Mouse (Mus musculus): Measurements from ENCODE around the gene Filip1. TPM values are rescaled to one million over a fixed set of nuclear protein-coding genes. Genes with fewer than 3 reads are reported as not detected.

Filip1 gene
- total and polyA plus RNA-seq, 3 experiments, result 0.71 to 1.5 (median 1.3) TPM

- H3K4me3 ChIP-seq (replicated peaks in 1 of 3; ENCODE audit: low read depth in 2 of 3, low read length in 2 of 3, poor library complexity in 1 of 3), result no peak overlapping the region
- no peak for DNase-seq (ENCODE audit: extremely low read depth)
- H3K36me3 ChIP-seq (replicated peaks in 1 of 2; ENCODE audit: control insufficient read depth in 1 of 2, insufficient read depth in 1 of 2, low read length in 1 of 2), result no peaks in the 10 kb centered on the region
- H3K9ac ChIP-seq (ENCODE audit: insufficient read depth, low read depth), result no peak overlapping the region
- no peaks in the 10 kb centered on the region for H3K9me3 ChIP-seq (replicated peaks; ENCODE audit: low read length)
- no peak overlapping the region for H3K4me2 ChIP-seq (ENCODE audit: insufficient read depth, low read depth, poor library complexity, severe bottlenecking)
- dilution Hi-C loops (cut with MboI; ENCODE audit: extremely low pct_ligation_motif_present, extremely low pct_unique_long_range_greater_than_20kb, low sequenced_read_pairs), result no loop called here
- peaks cover 2 to 4% of the 10 kb centered on the region in 2 experiments; a peak in 2 of 4 replicates for H3K4me1 ChIP-seq (ENCODE audit: control insufficient read depth in 1 of 2, insufficient read depth in 2 of 2)
- H3K27me3 ChIP-seq (replicated peaks), result no peaks in the 10 kb centered on the region
- in situ Hi-C loops (cut with MboI; ENCODE audit: low pct_ligation_motif_present, low pct_unique_long_range_greater_than_20kb, low sequenced_read_pairs), result no loop called here
- TF ChIP-seq SMC3 (IDR thresholded peaks at IDR 0.05; ENCODE audit: low read depth, low read length) (no peak), ETS1 (conservative IDR thresholded peaks at IDR 0.05; ENCODE audit: low read depth, low read length) (no peak), TCF12 (IDR thresholded peaks at IDR 0.05; ENCODE audit: low read depth, low read length) (no peak), USF1 (IDR thresholded peaks at IDR 0.05; ENCODE audit: low read depth, low read length) (no peak), IRF4 (IDR thresholded peaks at IDR 0.05; ENCODE audit: low read depth, low read length) (no peak)
- H3K27ac ChIP-seq (ENCODE audit: insufficient read depth, low read depth), result no peak overlapping the region
- H3K79me2 ChIP-seq (replicated peaks; ENCODE audit: control insufficient read depth, extremely low read depth, insufficient read depth, poor library complexity, severe bottlenecking), result no peaks in the 10 kb centered on the region
Observed at GRCm38 (mm10) chr9:79926464-79927155, 86.0 kb downstream of the Filip1 start.

GRCm38 (mm10) chr9:79925950-79926349 is 86.7 kb downstream of the Filip1 start:
- in situ Hi-C loops (cut with MboI; ENCODE audit: low pct_ligation_motif_present, low pct_unique_long_range_greater_than_20kb, low sequenced_read_pairs), result no loop called here
- Histone ChIP-seq H3K4me1 (ENCODE audit: control insufficient read depth in 1 of 2, insufficient read depth in 2 of 2) (peaks cover 2 to 4% of the 10 kb centered on the region in 2 experiments; a peak in 2 of 4 replicates), H3K9ac (ENCODE audit: insufficient read depth, low read depth) (no peak overlapping the region), H3K4me2 (ENCODE audit: insufficient read depth, low read depth, poor library complexity, severe bottlenecking) (no peak overlapping the region), H3K27ac (ENCODE audit: insufficient read depth, low read depth) (no peak overlapping the region), H3K36me3 (replicated peaks in 1 of 2; ENCODE audit: control insufficient read depth in 1 of 2, insufficient read depth in 1 of 2, low read length in 1 of 2) (no peaks in the 10 kb centered on the region), H3K79me2 (replicated peaks; ENCODE audit: control insufficient read depth, extremely low read depth, insufficient read depth, poor library complexity, severe bottlenecking) (no peaks in the 10 kb centered on the region), H3K4me3 (replicated peaks in 1 of 3; ENCODE audit: low read depth in 2 of 3, low read length in 2 of 3, poor library complexity in 1 of 3) (no peak overlapping the region), H3K9me3 (replicated peaks; ENCODE audit: low read length) (no peaks in the 10 kb centered on the region), H3K27me3 (replicated peaks) (no peaks in the 10 kb centered on the region)
- TF ChIP-seq HCFC1 (IDR thresholded peaks at IDR 0.05; ENCODE audit: low read depth, low read length), result no peak
- dilution Hi-C loops (cut with MboI; ENCODE audit: extremely low pct_ligation_motif_present, extremely low pct_unique_long_range_greater_than_20kb, low sequenced_read_pairs), result no loop called here
- DNase-seq (ENCODE audit: extremely low read depth), result no peak

- dilution Hi-C loops (cut with MboI; ENCODE audit: extremely low pct_ligation_motif_present, extremely low pct_unique_long_range_greater_than_20kb, low sequenced_read_pairs), result no loop called here
- H3K79me2 ChIP-seq (replicated peaks; ENCODE audit: control insufficient read depth, extremely low read depth, insufficient read depth, poor library complexity, severe bottlenecking), result no peaks in the 10 kb centered on the region
- DNase-seq (ENCODE audit: extremely low read depth), result no peak
- no peaks in the 10 kb centered on the region for H3K27me3 ChIP-seq (replicated peaks)
- no peak overlapping the region for H3K4me2 ChIP-seq (ENCODE audit: insufficient read depth, low read depth, poor library complexity, severe bottlenecking)
- H3K27ac ChIP-seq (ENCODE audit: insufficient read depth, low read depth), result no peak overlapping the region
- TF ChIP-seq CHD1 (IDR thresholded peaks at IDR 0.05; ENCODE audit: low read depth, low read length) (no peak), GABPA (IDR thresholded peaks at IDR 0.05; ENCODE audit: insufficient replicate concordance, low read depth, low read length) (no peak), MAFK (IDR thresholded peaks at IDR 0.05; ENCODE audit: insufficient replicate concordance, low read length) (no peak), ZKSCAN1 (IDR thresholded peaks at IDR 0.05; ENCODE audit: borderline replicate concordance, low read depth, low read length) (no peak), MEF2A (IDR thresholded peaks at IDR 0.05; ENCODE audit: borderline replicate concordance, low read depth, low read length) (no peak), UBTF (IDR thresholded peaks at IDR 0.05; ENCODE audit: low read depth, low read length) (no peak), SIN3A (IDR thresholded peaks at IDR 0.05; ENCODE audit: low read length) (no peak)
- no peak overlapping the region for H3K4me3 ChIP-seq (replicated peaks in 1 of 3; ENCODE audit: low read depth in 2 of 3, low read length in 2 of 3, poor library complexity in 1 of 3)
- H3K9ac ChIP-seq (ENCODE audit: insufficient read depth, low read depth), result no peak overlapping the region
- H3K9me3 ChIP-seq (replicated peaks; ENCODE audit: low read length), result no peaks in the 10 kb centered on the region
- H3K36me3 ChIP-seq (replicated peaks in 1 of 2; ENCODE audit: control insufficient read depth in 1 of 2, insufficient read depth in 1 of 2, low read length in 1 of 2), result no peaks in the 10 kb centered on the region
- H3K4me1 ChIP-seq (ENCODE audit: control insufficient read depth in 1 of 2, insufficient read depth in 2 of 2), result peaks cover 2 to 4% of the 10 kb centered on the region in 2 experiments; a peak in 2 of 4 replicates
- in situ Hi-C loops (cut with MboI; ENCODE audit: low pct_ligation_motif_present, low pct_unique_long_range_greater_than_20kb, low sequenced_read_pairs), result no loop called here
Observed at GRCm38 (mm10) chr9:79923262-79923661, 89.4 kb downstream of the Filip1 start.

All from CH12.LX (cell line).